In genomic region chr2:18064941-18065707, GRCm38 (mm10) we compare ENCODE assay signal across 8 mouse cellular contexts. TPM values are rescaled to one million over a fixed set of nuclear protein-coding genes. Genes with fewer than 3 reads are reported as not detected.
DNase-seq lines count a peak whose midpoint lies in the region; ATAC-seq and TF ChIP-seq lines count a peak whose summit lies in the region.

No protein-coding gene starts in this region.

- H3K27ac ChIP-seq in cortical plate, adult 2 months (ENCODE audit: insufficient read depth, low read length), result peak overlapping the region; percentile 99

- peak overlapping the region; percentile 99 for H3K4me3 ChIP-seq in cortical plate, adult 2 months (ENCODE audit: insufficient read depth, low read length)

- peak; percentile 17; the same call in 1 of the 2 replicates for TF ChIP-seq POLR2A in cortical plate, adult 2 months (IDR thresholded peaks at IDR 0.05; ENCODE audit: extremely low read depth, insufficient read depth, low read length)

- no peak for TF ChIP-seq CTCF in cortical plate, adult 2 months (IDR thresholded peaks at IDR 0.05; ENCODE audit: extremely low read depth, insufficient read depth, low read length)

- ATAC-seq in inflammation-experienced regulatory T-cells, adult 6 months, result peak; percentile 32
- peak; percentile 60 for ATAC-seq in megakaryocyte-erythroid progenitor cell, adult 5-6 weeks (replicated peaks; ENCODE audit: low FRiP score, low TSS enrichment, poor library complexity, severe bottlenecking)

- H3K4me1 ChIP-seq in cortical plate, adult 2 months (ENCODE audit: control insufficient read depth, insufficient read depth, low read length), result no peaks in the 10 kb centered on the region; the same call in 1 of the 2 replicates

- peak; percentile 74 for DNase-seq in adipocyte (ENCODE audit: low spot score)
- peak; percentile 86 for DNase-seq in gastrocnemius, postnatal 14 days
- DNase-seq in left cerebral cortex, postnatal 25 days (ENCODE audit: low spot score in 2 of 2), result peak; percentile 50 to 65
- DNase-seq in right cerebral cortex, postnatal 4 days, result peak; percentile 80
- DNase-seq in yolk sac, embryonic 10.5 days (ENCODE audit: low spot score), result peak; percentile 80

- intact Hi-C loops in gastrocnemius, postnatal 14 days (cut with DNase I; ENCODE audit: low total_unique reads), result no loop called here
- intact Hi-C loops in left cerebral cortex, postnatal 25 days (cut with DNase I), result loop anchor here (1.0 to 2.0 kb wide), 2 partner anchors 9 to 38 kb away; no protein-coding TSS in a partner anchor

RNA-seq across cellular contexts. Expression of gene Mllt10, which starts 10.1 kb away (rescaled TPM):
- 37.1 and 38.0 TPM in 2 replicates for polyA plus RNA-seq in cortical plate, adult 2 months (2012; rRNA removed)
- total RNA-seq in gastrocnemius, postnatal 14 days (2021), result 10 to 100 TPM; 19.0 to 20.5 TPM
- 10 to 100 TPM; 26.7 to 44.6 (median 37.8) TPM for polyA plus RNA-seq in inflammation-experienced regulatory T-cells, adult 6 months (2017; shearing (Covaris generic))
- 10 to 100 TPM; 47.2 to 51.5 TPM for total RNA-seq in left cerebral cortex, postnatal 25 days (2021)
- total RNA-seq in megakaryocyte-erythroid progenitor cell, adult 5-6 weeks (2014; fragmentation: Nextera tagmentation), result 124 and 133 TPM in 2 replicates
- total RNA-seq in megakaryocyte-erythroid progenitor cell, adult 5-6 weeks (2017), result 71.4 and 79.9 TPM in 2 replicates

RNA-seq across cellular contexts. Expression of gene Skida1, which starts 16.3 kb away (rescaled TPM):
- polyA plus RNA-seq in cortical plate, adult 2 months (2012; rRNA removed), result 5.4 and 7.4 TPM in 2 replicates
- 1 to 10 TPM in 1 of 2 experiments, under 1 TPM in 1; 1.00 to 1.0 TPM for total RNA-seq in gastrocnemius, postnatal 14 days (2021)
- 1 to 10 TPM in 1 of 3 experiments, under 1 TPM in 2; 0.37 to 1.0 (median 0.83) TPM for polyA plus RNA-seq in inflammation-experienced regulatory T-cells, adult 6 months (2017; shearing (Covaris generic))
- total RNA-seq in left cerebral cortex, postnatal 25 days (2021), result 1 to 10 TPM; 7.5 to 8.3 TPM
- not detected in 2 replicates for total RNA-seq in megakaryocyte-erythroid progenitor cell, adult 5-6 weeks (2014; fragmentation: Nextera tagmentation)
- not detected in 2 replicates for total RNA-seq in megakaryocyte-erythroid progenitor cell, adult 5-6 weeks (2017)

RNA-seq across cellular contexts. Expression of gene A930004D18Rik, which starts 27.6 kb away (rescaled TPM):
- 1.9 and 2.1 TPM in 2 replicates for polyA plus RNA-seq in cortical plate, adult 2 months (2012; rRNA removed)
- 1 to 10 TPM in 1 of 2 experiments, under 1 TPM in 1; 0.89 to 1.1 TPM for total RNA-seq in gastrocnemius, postnatal 14 days (2021)
- 1 to 10 TPM in 2 of 3 experiments, under 1 TPM in 1; 0.17 to 4.6 (median 2.0) TPM for polyA plus RNA-seq in inflammation-experienced regulatory T-cells, adult 6 months (2017; shearing (Covaris generic))
- 1 to 10 TPM; 1.7 to 2.8 TPM for total RNA-seq in left cerebral cortex, postnatal 25 days (2021)
- total RNA-seq in megakaryocyte-erythroid progenitor cell, adult 5-6 weeks (2014; fragmentation: Nextera tagmentation), result not detected in 2 replicates
- total RNA-seq in megakaryocyte-erythroid progenitor cell, adult 5-6 weeks (2017), result not detected in 2 replicates

Comparison
In these comparisons a context has a peak if more than half of its experiments do, and no peak if none do; other contexts are left out.
1. Peak in every context shown above with its lines: DNase-seq, ATAC-seq, H3K4me3 ChIP-seq and H3K27ac ChIP-seq.
2. RNA of gene Skida1, which starts 16.3 kb away (total RNA-seq): 7.5 to 8.3 TPM in left cerebral cortex, postnatal 25 days; 1.00 to 1.0 TPM in gastrocnemius, postnatal 14 days and not detected in megakaryocyte-erythroid progenitor cell, adult 5-6 weeks; every median in the first group is over 4 times any median in the second.